Mouse (Mus musculus): ENCODE measurements around the gene Pde3a. TPM values are rescaled to one million over a fixed set of nuclear protein-coding genes. Genes with fewer than 3 reads are reported as not detected.

Pde3a gene
- polyA plus RNA-seq, 1 experiment from 2014 or later = 8.5 TPM

DNA sequence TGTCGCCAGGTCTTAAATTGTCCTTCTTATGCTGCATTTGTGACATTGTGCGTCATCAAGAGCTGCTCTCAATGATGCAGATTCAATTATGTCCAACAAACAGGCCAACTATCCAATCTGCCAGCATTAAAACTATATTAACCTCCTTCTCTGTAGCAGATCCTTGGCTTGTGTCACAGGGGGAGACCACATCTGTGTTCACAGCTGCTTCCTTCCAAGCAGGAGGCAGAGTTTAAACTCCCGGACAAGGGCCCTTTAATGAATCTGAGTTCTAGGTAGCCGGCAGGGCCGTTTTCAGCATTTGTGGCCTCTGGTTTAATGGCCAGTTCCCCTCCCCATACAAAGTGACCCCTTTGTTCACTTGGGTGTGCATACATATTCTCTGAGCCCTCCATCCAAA, 118.0 kb downstream of the Pde3a start:
- no peak for ATAC-seq (ENCODE audit: extremely low read depth, insufficient number of reproducible peaks, low FRiP score, low TSS enrichment)
- peaks cover 9% of the 10 kb centered on the region; the same call in 1 of the 2 replicates for H3K36me3 ChIP-seq
- H3K9ac ChIP-seq = no peak overlapping the region
- H3K27me3 ChIP-seq (replicated peaks) = no peaks in the 10 kb centered on the region
- 81% methylated on average over 5 of the region's 5 CpGs for WGBS
- no peaks in the 10 kb centered on the region for H3K4me1 ChIP-seq
- no peak overlapping the region for H3K4me3 ChIP-seq
- no peak overlapping the region for H3K4me2 ChIP-seq
- no peaks in the 10 kb centered on the region for H3K9me3 ChIP-seq
- no peak overlapping the region for H3K27ac ChIP-seq (replicated peaks)

- Histone ChIP-seq H3K4me2 (no peak overlapping the region), H3K36me3 (no peaks in the 10 kb centered on the region), H3K27me3 (replicated peaks) (no peaks in the 10 kb centered on the region), H3K4me1 (0 out of 2 replicates have a peak, but pooled peaks cover 6% of the 10 kb centered on the region), H3K4me3 (no peak overlapping the region), H3K9ac (no peak overlapping the region), H3K9me3 (no peaks in the 10 kb centered on the region), H3K27ac (replicated peaks) (no peak overlapping the region)
- WGBS = 58% methylated on average over 2 of the region's 2 CpGs
- ATAC-seq (ENCODE audit: extremely low read depth, insufficient number of reproducible peaks, low FRiP score, low TSS enrichment) = no peak
Measured at GRCm38 (mm10) chr6:141372697-141373096, 123.6 kb downstream of the Pde3a start.

DNA sequence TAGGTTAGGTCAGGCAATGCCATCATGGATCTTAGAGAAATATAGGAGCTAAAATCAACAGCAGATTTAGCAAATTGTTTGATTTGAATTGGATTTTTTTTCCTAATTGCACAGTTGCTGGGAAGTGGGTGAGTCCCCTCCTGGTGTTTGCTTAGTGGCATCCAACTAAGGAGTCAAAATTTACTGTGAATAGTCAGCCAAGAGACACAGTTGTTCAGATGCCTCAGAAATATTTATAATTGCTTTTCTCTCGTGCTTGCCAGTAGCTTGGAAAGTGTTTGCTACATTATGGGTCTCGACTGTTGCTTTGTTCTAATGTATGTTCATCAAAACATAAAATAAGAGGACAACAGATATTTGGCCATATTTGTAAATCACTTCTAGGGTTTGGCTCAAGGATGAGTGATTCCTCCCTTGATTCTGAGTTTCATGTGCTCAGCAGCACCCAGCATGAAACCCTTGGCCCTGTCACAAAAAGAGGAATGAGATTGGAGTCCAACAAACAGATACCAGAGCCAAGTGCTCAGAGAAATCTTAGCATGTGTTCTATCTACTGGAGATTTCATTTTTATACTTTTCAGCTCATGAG, 125.5 kb downstream of the Pde3a start:
- 64% methylated on average over 2 of the region's 2 CpGs for WGBS
- Histone ChIP-seq H3K36me3 (no peaks in the 10 kb centered on the region), H3K9ac (no peak overlapping the region), H3K4me2 (no peak overlapping the region), H3K9me3 (no peaks in the 10 kb centered on the region), H3K27me3 (replicated peaks) (no peaks in the 10 kb centered on the region), H3K27ac (replicated peaks) (no peak overlapping the region), H3K4me1 (peaks cover 9% of the 10 kb centered on the region; the same call in 1 of the 2 replicates), H3K4me3 (no peak overlapping the region)
- ATAC-seq (ENCODE audit: extremely low read depth, insufficient number of reproducible peaks, low FRiP score, low TSS enrichment) = no peak

DNA sequence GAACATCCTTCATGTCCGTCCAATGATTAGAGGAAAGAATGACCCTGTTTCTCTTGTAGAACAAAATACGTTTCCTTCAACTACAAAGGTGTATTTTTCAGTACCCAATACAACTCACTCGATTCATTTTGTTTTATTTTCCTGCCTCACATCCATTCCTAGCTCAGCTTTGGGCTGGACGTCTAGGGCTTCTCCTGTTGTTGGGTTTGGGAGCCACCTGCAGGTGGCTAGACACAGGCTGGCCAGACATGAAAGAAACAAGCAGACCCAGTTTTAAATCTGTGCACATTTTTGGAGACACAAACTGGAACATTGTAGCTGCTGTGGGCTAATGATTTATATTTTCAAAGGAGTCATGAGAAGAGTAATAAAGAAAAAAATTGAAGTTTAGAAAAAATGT, 126.1 kb downstream of the Pde3a start:
- H3K27ac ChIP-seq (replicated peaks) = no peak overlapping the region
- no peaks in the 10 kb centered on the region for H3K9me3 ChIP-seq
- no peak overlapping the region for H3K9ac ChIP-seq
- H3K4me2 ChIP-seq = no peak overlapping the region
- WGBS = 60% methylated on average over 4 of the region's 4 CpGs
- no peak overlapping the region for H3K4me3 ChIP-seq
- H3K4me1 ChIP-seq = peaks cover 13% of the 10 kb centered on the region
- ATAC-seq (ENCODE audit: extremely low read depth, insufficient number of reproducible peaks, low FRiP score, low TSS enrichment) = no peak
- no peaks in the 10 kb centered on the region for H3K36me3 ChIP-seq
- H3K27me3 ChIP-seq (replicated peaks) = no peaks in the 10 kb centered on the region

- no peak for ATAC-seq (ENCODE audit: extremely low read depth, insufficient number of reproducible peaks, low FRiP score, low TSS enrichment)
- peaks cover 36% of the 10 kb centered on the region for H3K4me1 ChIP-seq
- 34% methylated on average over 12 of the region's 12 CpGs for WGBS
- H3K4me2 ChIP-seq = peak overlapping the region; percentile 53
- H3K36me3 ChIP-seq = no peaks in the 10 kb centered on the region
- H3K9ac ChIP-seq = no peak overlapping the region
- no peaks in the 10 kb centered on the region for H3K27me3 ChIP-seq (replicated peaks)
- peak overlapping the region; percentile 11; the same call in 1 of the 2 replicates for H3K4me3 ChIP-seq
- no peaks in the 10 kb centered on the region for H3K9me3 ChIP-seq
- peak overlapping the region; percentile 82 for H3K27ac ChIP-seq (replicated peaks)
Measured at GRCm38 (mm10) chr6:141380927-141381326, 131.9 kb downstream of the Pde3a start.

- H3K4me2 ChIP-seq = peak overlapping the region; percentile 53
- peak overlapping the region; percentile 82 for H3K27ac ChIP-seq (replicated peaks)
- 0 out of 2 replicates have a peak overlapping the region, but pooled peaks have one; percentile 16 for H3K9ac ChIP-seq
- H3K36me3 ChIP-seq = no peaks in the 10 kb centered on the region
- peak; percentile 46; the same call in 1 of the 2 replicates for ATAC-seq (ENCODE audit: extremely low read depth, insufficient number of reproducible peaks, low FRiP score, low TSS enrichment)
- no peaks in the 10 kb centered on the region for H3K9me3 ChIP-seq
- no peaks in the 10 kb centered on the region for H3K27me3 ChIP-seq (replicated peaks)
- H3K4me1 ChIP-seq = peaks cover 32% of the 10 kb centered on the region
- peak overlapping the region; percentile 11; the same call in 1 of the 2 replicates for H3K4me3 ChIP-seq
- WGBS = 35% methylated on average over 8 of the region's 8 CpGs
Measured at GRCm38 (mm10) chr6:141381473-141381872, 132.4 kb downstream of the Pde3a start.

DNA sequence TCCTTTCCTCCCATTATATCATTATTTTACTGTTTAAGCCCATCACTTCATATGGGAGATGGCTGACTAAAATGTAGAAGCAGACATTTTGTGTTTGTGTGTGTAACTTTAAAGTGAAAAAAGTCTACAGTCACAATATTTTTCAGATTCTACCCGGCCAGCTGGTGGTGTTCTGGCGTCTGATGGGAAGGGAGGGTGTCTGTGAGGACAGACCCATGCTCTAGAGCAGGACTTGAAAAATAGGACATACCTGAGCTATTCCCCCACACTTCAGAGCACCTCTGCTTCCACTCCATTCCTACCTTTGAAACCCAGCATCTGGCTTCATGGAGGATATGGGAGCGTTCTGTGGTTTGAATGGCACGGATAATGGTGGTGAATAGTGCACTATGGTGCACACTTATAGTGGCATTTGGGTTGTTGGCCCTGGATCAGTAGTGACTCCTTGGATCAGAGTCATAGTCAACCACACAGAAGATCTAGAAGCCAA, 132.9 kb downstream of the Pde3a start:
- H3K9ac ChIP-seq = 0 out of 2 replicates have a peak overlapping the region, but pooled peaks have one; percentile 16
- peaks cover 32% of the 10 kb centered on the region for H3K4me1 ChIP-seq
- H3K27ac ChIP-seq (replicated peaks) = peak overlapping the region; percentile 82
- 76% methylated on average over 4 of the region's 4 CpGs for WGBS
- no peak for ATAC-seq (ENCODE audit: extremely low read depth, insufficient number of reproducible peaks, low FRiP score, low TSS enrichment)
- no peak overlapping the region for H3K4me3 ChIP-seq
- no peaks in the 10 kb centered on the region for H3K27me3 ChIP-seq (replicated peaks)
- peak overlapping the region; percentile 53 for H3K4me2 ChIP-seq
- H3K36me3 ChIP-seq = no peaks in the 10 kb centered on the region
- H3K9me3 ChIP-seq = no peaks in the 10 kb centered on the region

GRCm38 (mm10) chr6:141388104-141388503, 139.0 kb downstream of the Pde3a start:
- Histone ChIP-seq H3K9me3 (no peaks in the 10 kb centered on the region), H3K27ac (replicated peaks) (peak overlapping the region; percentile 62; the same call in 1 of the 2 replicates), H3K4me1 (peaks cover 8% of the 10 kb centered on the region), H3K4me3 (no peak overlapping the region), H3K27me3 (replicated peaks) (no peaks in the 10 kb centered on the region), H3K4me2 (no peak overlapping the region), H3K36me3 (no peaks in the 10 kb centered on the region), H3K9ac (no peak overlapping the region)
- ATAC-seq (ENCODE audit: extremely low read depth, insufficient number of reproducible peaks, low FRiP score, low TSS enrichment) = no peak
- WGBS = 60% methylated on average over 5 of the region's 5 CpGs

GRCm38 (mm10) chr6:141395926-141396325, 146.9 kb downstream of the Pde3a start:
- no peaks in the 10 kb centered on the region for H3K36me3 ChIP-seq
- no peaks in the 10 kb centered on the region for H3K9me3 ChIP-seq
- no peak for ATAC-seq (ENCODE audit: extremely low read depth, insufficient number of reproducible peaks, low FRiP score, low TSS enrichment)
- H3K4me3 ChIP-seq = no peak overlapping the region
- peak overlapping the region; percentile 61 for H3K27ac ChIP-seq (replicated peaks)
- H3K27me3 ChIP-seq (replicated peaks) = no peaks in the 10 kb centered on the region
- H3K9ac ChIP-seq = no peak overlapping the region
- H3K4me1 ChIP-seq = peaks cover 46% of the 10 kb centered on the region
- H3K4me2 ChIP-seq = no peak overlapping the region
- 73% methylated on average over 3 of the region's 3 CpGs for WGBS

- WGBS = 42% methylated on average over 4 of the region's 4 CpGs
- Histone ChIP-seq H3K9me3 (no peaks in the 10 kb centered on the region), H3K36me3 (no peaks in the 10 kb centered on the region), H3K9ac (no peak overlapping the region), H3K4me1 (peaks cover 48% of the 10 kb centered on the region), H3K4me3 (no peak overlapping the region), H3K27ac (replicated peaks) (peak overlapping the region; percentile 62), H3K27me3 (replicated peaks) (no peaks in the 10 kb centered on the region), H3K4me2 (0 out of 2 replicates have a peak overlapping the region, but pooled peaks have one; percentile 18)
- no peak for ATAC-seq (ENCODE audit: extremely low read depth, insufficient number of reproducible peaks, low FRiP score, low TSS enrichment)
Measured at GRCm38 (mm10) chr6:141399411-141399810, 150.3 kb downstream of the Pde3a start.

DNA sequence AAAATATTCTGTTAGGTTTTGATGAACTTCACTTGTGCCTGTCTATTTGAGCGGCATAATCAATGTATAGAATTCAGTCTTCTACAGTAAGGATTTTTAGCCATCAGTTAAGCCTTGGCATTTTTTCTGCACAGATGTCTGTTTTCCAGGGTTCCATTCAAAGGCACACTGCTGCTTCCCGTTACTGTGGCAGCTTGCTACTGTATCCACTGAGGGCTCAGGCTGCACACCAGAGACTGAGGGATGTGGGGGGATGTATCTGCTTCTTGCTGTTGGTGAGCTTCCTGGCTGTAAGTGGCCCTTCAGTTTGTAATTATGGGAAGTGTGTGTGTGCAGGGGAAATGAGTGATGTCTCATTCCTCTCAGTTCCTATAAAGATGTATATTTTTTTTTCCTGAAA, 154.9 kb downstream of the Pde3a start:
- no peak overlapping the region for H3K27ac ChIP-seq (replicated peaks)
- no peak overlapping the region for H3K4me2 ChIP-seq
- no peaks in the 10 kb centered on the region for H3K27me3 ChIP-seq (replicated peaks)
- no peak overlapping the region for H3K9ac ChIP-seq
- no peaks in the 10 kb centered on the region for H3K36me3 ChIP-seq
- peaks cover 27% of the 10 kb centered on the region for H3K4me1 ChIP-seq
- no peak for ATAC-seq (ENCODE audit: extremely low read depth, insufficient number of reproducible peaks, low FRiP score, low TSS enrichment)
- no peaks in the 10 kb centered on the region for H3K9me3 ChIP-seq
- 57% methylated on average over 2 of the region's 2 CpGs for WGBS
- H3K4me3 ChIP-seq = no peak overlapping the region

DNA sequence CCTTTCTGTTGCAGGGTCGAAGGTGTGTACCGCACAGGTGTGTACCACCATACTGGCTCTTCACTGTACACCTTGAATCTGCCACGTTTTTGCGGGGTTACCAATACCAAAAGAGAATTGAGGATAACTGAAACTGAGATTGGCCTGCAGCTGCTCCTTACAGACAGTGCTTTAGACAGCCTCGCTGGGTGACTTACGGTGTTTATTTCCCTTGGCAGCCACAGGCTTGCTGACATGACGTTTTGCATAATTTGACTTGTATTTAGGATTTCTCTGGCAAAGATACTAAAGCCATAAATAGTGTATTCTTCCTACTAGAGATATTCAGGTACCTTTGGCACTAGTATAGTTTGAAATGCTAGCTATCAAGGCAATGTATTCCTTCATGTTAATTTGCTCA, 155.6 kb downstream of the Pde3a start:
- Histone ChIP-seq H3K4me1 (peaks cover 26% of the 10 kb centered on the region), H3K4me3 (no peak overlapping the region)

More for the DNA sequence above, 155.6 kb downstream of the Pde3a start:
- H3K9me3 ChIP-seq = no peaks in the 10 kb centered on the region
- H3K27me3 ChIP-seq (replicated peaks) = no peaks in the 10 kb centered on the region
- H3K4me2 ChIP-seq = no peak overlapping the region
- ATAC-seq (ENCODE audit: extremely low read depth, insufficient number of reproducible peaks, low FRiP score, low TSS enrichment) = no peak
- no peak overlapping the region for H3K27ac ChIP-seq (replicated peaks)
- no peaks in the 10 kb centered on the region for H3K36me3 ChIP-seq
- 66% methylated on average over 7 of the region's 7 CpGs for WGBS
- no peak overlapping the region for H3K9ac ChIP-seq

All from heart, embryonic 13.5 days (tissue).